Mouse (Mus musculus): ENCODE data around the gene Papolg. TPM values are rescaled to one million over a fixed set of nuclear protein-coding genes. Genes with fewer than 3 reads are reported as not detected.
A peak's percentile ranks its signal among the peaks of the same experiment; 100 is the strongest.
"Not testable (repeated sequence)": the region's sequence is repeated elsewhere in the genome, so short reads cannot be mapped to it uniquely, and the experiment has no call there.

The Papolg gene
- 12.4 and 14.7 TPM in 2 replicates for polyA plus RNA-seq (2015; fragmentation: Nextera tagmentation; extraction: Ambion mirVana)

DNA sequence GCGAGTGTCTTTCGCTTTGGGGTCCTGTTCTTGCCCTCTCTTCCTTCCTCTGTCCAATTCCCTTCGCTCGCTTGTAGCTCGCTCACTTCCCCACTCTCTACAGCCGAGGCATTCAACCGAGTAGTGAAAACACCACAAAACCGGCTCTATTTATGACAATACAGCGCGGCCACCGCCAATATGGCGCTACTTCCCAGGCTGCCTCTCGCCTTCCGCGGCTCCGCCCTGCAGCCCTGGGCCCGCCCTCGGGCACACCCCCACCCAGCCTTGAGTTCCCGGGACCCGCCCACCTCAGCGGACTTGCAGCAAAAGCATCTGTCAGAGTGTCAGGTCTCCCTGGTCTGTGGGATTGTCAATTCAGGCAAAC is at the start of gene Papolg:
Gene Papolg (minus strand): TSS at position 194 of the 367 bp plus-strand sequence.
- no peaks in the 10 kb centered on the region for H3K36me3 ChIP-seq (ENCODE audit: control insufficient read depth, insufficient read depth, low read length)
- H3K4me1 ChIP-seq (ENCODE audit: control insufficient read depth, insufficient read depth, low read length), result no peaks in the 10 kb centered on the region; the same call in 1 of the 2 replicates
- ATAC-seq (ENCODE audit: insufficient read depth, low FRiP score), result peak; percentile 100
- H3K27me3 ChIP-seq (ENCODE audit: control insufficient read depth, insufficient read depth, low read length), result no peaks in the 10 kb centered on the region
- WGBS, result under 1% methylated on average over 21 of the region's 21 CpGs
- H3K4me3 ChIP-seq (replicated peaks; ENCODE audit: low read length), result peak within 1 kb of the TSS; percentile 97
- no peaks in the 10 kb centered on the region for H3K9me3 ChIP-seq (replicated peaks; ENCODE audit: control insufficient read depth, low read length)
- peak within 1 kb of the TSS; percentile 94 for H3K27ac ChIP-seq (ENCODE audit: low read length)
- H3K4me2 ChIP-seq (ENCODE audit: low read depth, low read length), result peak within 1 kb of the TSS; percentile 90
- peak within 1 kb of the TSS; percentile 91 for H3K9ac ChIP-seq (ENCODE audit: low read length)

DNA sequence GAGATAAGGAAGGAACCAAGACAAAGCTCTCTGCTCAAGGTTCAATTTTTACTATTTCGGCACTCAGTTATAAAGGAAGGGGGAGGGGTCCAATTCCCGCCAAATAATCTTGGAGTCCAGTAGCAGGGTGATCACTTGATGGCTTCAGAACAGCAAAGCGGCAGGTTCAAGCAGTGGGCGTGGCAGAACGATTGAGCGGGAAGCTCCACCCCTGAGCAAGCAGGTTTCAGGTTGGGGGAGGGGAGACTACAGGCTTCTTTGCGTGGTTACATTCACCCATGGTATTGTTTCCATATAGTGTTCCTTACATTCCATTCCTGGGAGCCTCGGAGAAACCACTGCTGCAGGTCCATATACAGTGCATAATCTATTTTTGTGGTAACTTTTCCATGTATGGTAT is 33.1 kb upstream of the Papolg start:
- not testable (repeated sequence) for ATAC-seq (ENCODE audit: insufficient read depth, low FRiP score)
- 13% methylated on average over 8 of the region's 8 CpGs for WGBS

DNA sequence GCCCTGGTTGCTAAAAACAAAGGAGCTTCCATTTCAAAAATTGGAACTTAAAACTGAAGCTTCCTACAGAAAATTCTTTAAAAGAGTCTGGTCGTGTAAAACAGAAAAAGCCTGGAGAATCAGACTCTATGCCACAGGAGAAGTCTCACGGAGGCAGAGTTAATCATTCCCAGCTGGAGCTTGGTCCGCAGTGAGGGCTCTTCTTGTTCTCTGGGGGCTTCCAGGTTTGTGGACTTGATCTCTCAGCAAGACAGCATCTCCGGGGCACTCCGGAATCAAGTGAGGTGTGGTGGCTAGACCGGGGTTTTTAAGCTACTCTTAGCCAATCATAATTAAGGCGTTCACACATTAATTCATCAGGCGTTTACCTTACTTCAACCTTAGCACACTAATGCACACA is 32.6 kb upstream of the Papolg start:
- Histone ChIP-seq H3K4me2 (ENCODE audit: low read depth, low read length) (peak overlapping the region; percentile 33; the same call in 1 of the 2 replicates), H3K27ac (ENCODE audit: low read length) (no peak overlapping the region), H3K4me1 (ENCODE audit: control insufficient read depth, insufficient read depth, low read length) (no peaks in the 10 kb centered on the region), H3K36me3 (ENCODE audit: control insufficient read depth, insufficient read depth, low read length) (no peaks in the 10 kb centered on the region), H3K27me3 (ENCODE audit: control insufficient read depth, insufficient read depth, low read length) (no peaks in the 10 kb centered on the region), H3K9me3 (replicated peaks; ENCODE audit: control insufficient read depth, low read length) (no peaks in the 10 kb centered on the region), H3K9ac (ENCODE audit: low read length) (no peak overlapping the region), H3K4me3 (replicated peaks; ENCODE audit: low read length) (peak overlapping the region; percentile 7; the same call in 1 of the 2 replicates)
- WGBS, result 36% methylated on average over 8 of the region's 8 CpGs
- ATAC-seq (ENCODE audit: insufficient read depth, low FRiP score), result no peak

More for the DNA sequence above, 33.1 kb upstream of the Papolg start:
- not testable (repeated sequence) for H3K27ac ChIP-seq (ENCODE audit: low read length); H3K27me3 ChIP-seq (ENCODE audit: control insufficient read depth, insufficient read depth, low read length); H3K9ac ChIP-seq (ENCODE audit: low read length); H3K9me3 ChIP-seq (replicated peaks; ENCODE audit: control insufficient read depth, low read length); H3K36me3 ChIP-seq (ENCODE audit: control insufficient read depth, insufficient read depth, low read length); H3K4me1 ChIP-seq (ENCODE audit: control insufficient read depth, insufficient read depth, low read length)
- H3K4me3 ChIP-seq (replicated peaks; ENCODE audit: low read length), result peak overlapping the region; percentile 7
- peak overlapping the region; percentile 33 for H3K4me2 ChIP-seq (ENCODE audit: low read depth, low read length)

DNA sequence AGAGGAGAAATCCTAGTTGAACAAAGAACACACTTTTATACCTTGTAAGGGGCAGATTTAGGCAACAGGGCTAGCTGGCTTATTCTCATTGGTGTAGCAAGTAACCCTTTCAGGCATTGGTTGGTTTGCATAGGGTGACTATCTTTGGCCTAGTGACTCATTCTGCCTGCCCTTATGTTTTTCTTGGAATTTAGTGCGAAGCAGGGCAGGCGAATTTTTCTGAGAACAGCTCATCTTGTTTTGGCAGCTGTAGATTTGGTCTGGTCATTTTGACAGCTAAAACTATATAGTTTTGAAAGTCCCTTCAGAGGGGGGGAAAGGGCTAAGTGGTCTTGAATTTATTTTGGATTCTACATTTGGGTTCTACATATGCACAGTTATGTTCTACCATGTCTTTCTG is 18.8 kb upstream of the Papolg start:
- not testable (repeated sequence) for ATAC-seq (ENCODE audit: insufficient read depth, low FRiP score); H3K27ac ChIP-seq (ENCODE audit: low read length); H3K4me1 ChIP-seq (ENCODE audit: control insufficient read depth, insufficient read depth, low read length); H3K27me3 ChIP-seq (ENCODE audit: control insufficient read depth, insufficient read depth, low read length); H3K9ac ChIP-seq (ENCODE audit: low read length); H3K4me2 ChIP-seq (ENCODE audit: low read depth, low read length); H3K4me3 ChIP-seq (replicated peaks; ENCODE audit: low read length); H3K9me3 ChIP-seq (replicated peaks; ENCODE audit: control insufficient read depth, low read length); H3K36me3 ChIP-seq (ENCODE audit: control insufficient read depth, insufficient read depth, low read length)
- 70% methylated on average over 2 of the region's 2 CpGs for WGBS

DNA sequence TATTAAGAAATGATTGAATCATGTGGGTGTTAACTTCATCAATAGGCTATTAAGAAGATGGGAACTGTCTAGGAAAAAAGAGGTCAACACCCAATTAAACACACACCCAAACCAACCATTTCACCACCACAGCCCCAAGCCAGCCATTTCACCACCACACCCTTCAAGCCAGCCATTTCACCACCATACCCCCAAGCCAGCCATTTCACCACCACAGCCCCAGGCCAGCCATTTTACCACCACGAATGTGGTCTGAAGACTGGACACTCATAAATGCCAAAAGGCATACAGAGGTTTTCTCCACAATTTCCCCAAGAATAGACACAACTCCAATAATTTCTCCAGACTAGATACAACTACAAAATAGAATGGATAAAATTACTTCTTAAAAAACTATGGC is 8.9 kb upstream of the Papolg start:
- H3K27ac ChIP-seq (ENCODE audit: low read length), result no peak overlapping the region
- H3K27me3 ChIP-seq (ENCODE audit: control insufficient read depth, insufficient read depth, low read length), result no peaks in the 10 kb centered on the region
- no peak overlapping the region for H3K9ac ChIP-seq (ENCODE audit: low read length)
- WGBS, result 80% methylated on average over 1 of the region's 1 CpGs
- H3K36me3 ChIP-seq (ENCODE audit: control insufficient read depth, insufficient read depth, low read length), result no peaks in the 10 kb centered on the region
- no peaks in the 10 kb centered on the region for H3K9me3 ChIP-seq (replicated peaks; ENCODE audit: control insufficient read depth, low read length)
- no peak overlapping the region for H3K4me3 ChIP-seq (replicated peaks; ENCODE audit: low read length)
- ATAC-seq (ENCODE audit: insufficient read depth, low FRiP score), result no peak
- no peaks in the 10 kb centered on the region for H3K4me1 ChIP-seq (ENCODE audit: control insufficient read depth, insufficient read depth, low read length)
- no peak overlapping the region for H3K4me2 ChIP-seq (ENCODE audit: low read depth, low read length)

DNA sequence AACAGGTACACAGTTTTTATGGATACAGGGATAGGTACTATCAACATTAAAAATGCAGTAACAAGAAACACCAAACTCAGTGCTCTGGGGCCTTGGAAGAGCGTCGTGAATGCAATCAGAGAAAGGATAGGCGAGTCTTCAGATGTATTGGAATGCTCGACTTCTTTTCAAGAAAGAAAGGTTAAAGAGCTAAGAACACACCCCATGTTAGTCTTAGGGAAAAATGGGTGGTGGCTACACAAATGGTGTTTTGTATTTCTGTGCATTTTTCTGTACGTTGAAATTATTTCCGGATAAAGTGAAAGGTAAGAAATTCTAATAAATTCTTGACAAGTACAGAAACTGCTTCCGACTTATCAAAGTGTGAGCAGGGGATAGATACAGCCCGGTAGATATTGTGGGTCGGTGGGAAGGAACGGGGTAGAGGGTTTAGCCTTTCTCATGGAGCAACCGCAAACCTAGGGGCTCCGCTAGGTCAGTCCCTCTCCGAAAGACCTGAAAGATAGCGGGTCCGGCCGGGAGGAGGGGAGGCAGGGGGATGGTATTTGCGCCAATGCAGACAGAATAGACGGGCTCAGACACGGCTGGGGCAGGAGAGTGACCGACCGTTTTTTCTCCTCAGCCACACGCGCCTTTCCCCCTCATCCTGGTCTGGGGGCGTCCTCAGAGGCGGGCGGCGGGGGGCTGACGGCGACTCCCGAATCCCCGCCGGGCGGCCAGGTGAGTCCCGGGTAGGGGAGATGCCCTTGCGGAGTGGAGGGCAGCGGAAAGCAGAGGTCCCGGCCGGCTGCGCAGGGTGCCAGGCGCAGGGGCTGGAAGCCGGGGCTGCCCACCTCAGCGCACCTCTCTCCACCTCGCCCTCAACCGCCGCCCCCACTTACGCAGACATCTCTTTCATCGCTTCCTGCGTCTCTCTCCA is 653 bp downstream of the Papolg start:
- H3K4me3 ChIP-seq (replicated peaks; ENCODE audit: low read length), result peak overlapping the region; percentile 97
- ATAC-seq (ENCODE audit: insufficient read depth, low FRiP score), result peak; percentile 48
- peak overlapping the region; percentile 90 for H3K4me2 ChIP-seq (ENCODE audit: low read depth, low read length)
- H3K27me3 ChIP-seq (ENCODE audit: control insufficient read depth, insufficient read depth, low read length), result no peaks in the 10 kb centered on the region
- 1% methylated on average over 47 of the region's 48 CpGs for WGBS
- H3K27ac ChIP-seq (ENCODE audit: low read length), result peak overlapping the region; percentile 94
- no peaks in the 10 kb centered on the region for H3K9me3 ChIP-seq (replicated peaks; ENCODE audit: control insufficient read depth, low read length)
- no peaks in the 10 kb centered on the region; the same call in 1 of the 2 replicates for H3K4me1 ChIP-seq (ENCODE audit: control insufficient read depth, insufficient read depth, low read length)
- H3K36me3 ChIP-seq (ENCODE audit: control insufficient read depth, insufficient read depth, low read length), result no peaks in the 10 kb centered on the region
- H3K9ac ChIP-seq (ENCODE audit: low read length), result peak overlapping the region; percentile 91

DNA sequence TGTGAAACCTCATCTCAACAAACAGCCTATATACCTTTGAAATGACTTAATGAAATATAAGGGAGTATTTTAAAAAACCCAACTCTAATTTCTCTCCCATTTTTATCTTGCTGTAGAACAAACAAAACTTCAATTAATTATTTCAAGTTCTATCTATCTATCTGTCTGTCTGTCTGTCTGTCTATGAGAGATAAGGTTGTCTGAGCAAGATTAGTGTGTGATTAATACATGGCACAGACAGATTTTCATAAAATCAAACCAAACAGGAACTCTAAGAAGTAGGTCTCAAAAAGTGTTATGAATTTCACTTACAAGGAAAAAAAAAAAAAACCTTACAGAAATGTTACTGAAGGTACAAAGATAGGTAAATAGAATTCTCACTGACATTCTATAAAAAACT is 1.5 kb downstream of the Papolg start:
- no peak overlapping the region for H3K4me3 ChIP-seq (replicated peaks; ENCODE audit: low read length)
- no peaks in the 10 kb centered on the region for H3K36me3 ChIP-seq (ENCODE audit: control insufficient read depth, insufficient read depth, low read length)
- H3K4me1 ChIP-seq (ENCODE audit: control insufficient read depth, insufficient read depth, low read length), result no peaks in the 10 kb centered on the region; the same call in 1 of the 2 replicates
- no peaks in the 10 kb centered on the region for H3K27me3 ChIP-seq (ENCODE audit: control insufficient read depth, insufficient read depth, low read length)
- H3K27ac ChIP-seq (ENCODE audit: low read length), result no peak overlapping the region
- H3K9me3 ChIP-seq (replicated peaks; ENCODE audit: control insufficient read depth, low read length), result no peaks in the 10 kb centered on the region
- no peak for ATAC-seq (ENCODE audit: insufficient read depth, low FRiP score)
- no peak overlapping the region for H3K9ac ChIP-seq (ENCODE audit: low read length)
- H3K4me2 ChIP-seq (ENCODE audit: low read depth, low read length), result no peak overlapping the region

DNA sequence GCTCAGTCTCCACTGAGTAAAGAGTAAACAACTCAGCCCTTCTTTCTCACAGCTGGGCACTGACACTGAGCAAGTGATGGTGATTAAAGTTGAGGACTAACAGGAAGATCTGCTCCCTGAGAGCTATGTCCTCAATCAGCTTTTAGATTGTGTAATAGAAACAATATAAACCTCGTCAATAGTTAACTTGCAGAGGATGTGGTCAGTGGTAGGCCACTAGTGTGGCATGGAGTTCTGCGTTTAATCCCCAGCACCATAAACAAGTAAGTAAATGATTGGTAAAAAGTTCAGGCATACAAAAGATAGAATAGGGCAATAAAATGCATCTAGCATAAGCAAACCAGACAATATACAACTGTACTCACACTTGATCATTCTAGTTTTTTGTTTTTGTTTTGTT is 30.7 kb downstream of the Papolg start:
- Histone ChIP-seq H3K9ac (ENCODE audit: low read length) (no peak overlapping the region), H3K36me3 (ENCODE audit: control insufficient read depth, insufficient read depth, low read length) (peaks cover 17% of the 10 kb centered on the region), H3K27ac (ENCODE audit: low read length) (no peak overlapping the region), H3K27me3 (ENCODE audit: control insufficient read depth, insufficient read depth, low read length) (no peaks in the 10 kb centered on the region), H3K4me3 (replicated peaks; ENCODE audit: low read length) (no peak overlapping the region), H3K9me3 (replicated peaks; ENCODE audit: control insufficient read depth, low read length) (no peaks in the 10 kb centered on the region), H3K4me2 (ENCODE audit: low read depth, low read length) (no peak overlapping the region), H3K4me1 (ENCODE audit: control insufficient read depth, insufficient read depth, low read length) (no peaks in the 10 kb centered on the region)
- WGBS, result 89% methylated on average over 2 of the region's 2 CpGs
- ATAC-seq (ENCODE audit: insufficient read depth, low FRiP score), result no peak

DNA sequence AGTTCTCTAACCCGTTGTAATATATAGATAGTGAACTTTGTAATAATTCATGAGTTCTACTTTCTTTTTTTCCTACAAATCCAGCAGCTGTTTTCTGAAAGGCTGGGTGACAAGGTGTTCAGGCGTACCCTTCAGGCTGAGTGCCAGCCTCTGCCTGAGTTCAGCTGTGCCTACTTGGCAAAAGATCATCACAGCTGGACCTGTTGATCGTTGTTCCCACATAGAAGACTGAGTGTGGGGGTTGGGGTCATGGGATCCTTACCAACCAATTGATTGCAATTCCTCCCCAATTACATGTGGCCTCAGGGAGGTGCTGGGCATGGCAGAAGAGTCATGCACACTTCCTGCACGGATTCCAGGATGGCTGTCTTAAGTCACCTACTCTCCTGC is 38.3 kb downstream of the Papolg start:
- Histone ChIP-seq H3K4me3 (replicated peaks; ENCODE audit: low read length) (no peak overlapping the region), H3K4me2 (ENCODE audit: low read depth, low read length) (no peak overlapping the region), H3K27ac (ENCODE audit: low read length) (no peak overlapping the region), H3K27me3 (ENCODE audit: control insufficient read depth, insufficient read depth, low read length) (no peaks in the 10 kb centered on the region), H3K9ac (ENCODE audit: low read length) (no peak overlapping the region), H3K36me3 (ENCODE audit: control insufficient read depth, insufficient read depth, low read length) (peaks cover 2% of the 10 kb centered on the region; the same call in 1 of the 2 replicates), H3K9me3 (replicated peaks; ENCODE audit: control insufficient read depth, low read length) (no peaks in the 10 kb centered on the region), H3K4me1 (ENCODE audit: control insufficient read depth, insufficient read depth, low read length) (no peaks in the 10 kb centered on the region)
- ATAC-seq (ENCODE audit: insufficient read depth, low FRiP score), result peak; percentile 51; the same call in 1 of the 2 replicates
- WGBS, result 74% methylated on average over 4 of the region's 4 CpGs

Data from stomach, embryonic 16.5 days (tissue).